Mouse (Mus musculus) central nervous system, embryonic 14 days (tissue): ENCODE measurements around the gene Clec2g. TPM values are rescaled to one million over a fixed set of nuclear protein-coding genes. Genes with fewer than 3 reads are reported as not detected.

ENCODE experiments used
- polyA plus RNA-seq: library from polyadenylated mRNA; depleted of rRNA; stranded (reverse); fragments of >200 nt; gene quantifications from 2 replicates; pipeline ENCODE4 v1.2.3, GENCODE M21; 2012; rRNA removed

Gene Clec2g
- polyA plus RNA-seq = 0.02 TPM in 1 of 2 replicates, not detected in the other

GRCm38 (mm10) chr6:128934081-128934480 is at the start of gene Clec2g:
Gene Clec2g (plus strand): TSS chr6:128934381.

GRCm38 (mm10) chr6:128887091-128887790 is 46.9 kb upstream of the Clec2g start, which contains the start of gene Clec2i:
Gene Clec2i (plus strand): TSS chr6:128887588.

GRCm38 (mm10) chr6:128890948-128891355 is 43.2 kb upstream of the Clec2g start, which contains the start of gene BC035044:
Gene BC035044 (minus strand): TSS chr6:128891126.

Other genes starting within 250 kb of the Clec2g start
- 0.16 and 0.23 TPM in 2 replicates for gene Klrb1, start 211.3 kb upstream of the Clec2g start, polyA plus RNA-seq
- 0.07 and 0.08 TPM in 2 replicates for gene Klrb1c, start 145.2 kb upstream of the Clec2g start, polyA plus RNA-seq
- gene Gm44511, start 108.1 kb upstream of the Clec2g start, polyA plus RNA-seq = not detected in 2 replicates
- 0.06 and 0.11 TPM in 2 replicates for gene Klrb1b, start 108.0 kb upstream of the Clec2g start, polyA plus RNA-seq
- gene Clec2i, start 46.8 kb upstream of the Clec2g start, polyA plus RNA-seq = 0.05 and 0.07 TPM in 2 replicates
- gene BC035044, start 43.3 kb upstream of the Clec2g start, polyA plus RNA-seq = 0.50 and 0.80 TPM in 2 replicates
- 0.32 and 0.50 TPM in 2 replicates for gene Klrb1f, start 111.5 kb downstream of the Clec2g start, polyA plus RNA-seq
- gene Clec2e, start 166.5 kb downstream of the Clec2g start, polyA plus RNA-seq = not detected in 2 replicates
- 7.1 and 8.3 TPM in 2 replicates for gene Clec2d, start 246.2 kb downstream of the Clec2g start, polyA plus RNA-seq